Mouse (Mus musculus) left cerebral cortex, adult 9 months (tissue): ENCODE measurements at regions not wholly inside any gene's neighbourhood (a gene's known extent, or its start where the extent isn't known, plus 50 kb on each side); places are given as distances from the start of the nearest gene placed in this dataset.

Experiments used
- DNase-seq, 2 experiments: peaks; one replicate each; pipeline ENCODE4 v3.0.0; 2022; ENCODE audit warnings: low spot score in 2 of 2

DNA sequence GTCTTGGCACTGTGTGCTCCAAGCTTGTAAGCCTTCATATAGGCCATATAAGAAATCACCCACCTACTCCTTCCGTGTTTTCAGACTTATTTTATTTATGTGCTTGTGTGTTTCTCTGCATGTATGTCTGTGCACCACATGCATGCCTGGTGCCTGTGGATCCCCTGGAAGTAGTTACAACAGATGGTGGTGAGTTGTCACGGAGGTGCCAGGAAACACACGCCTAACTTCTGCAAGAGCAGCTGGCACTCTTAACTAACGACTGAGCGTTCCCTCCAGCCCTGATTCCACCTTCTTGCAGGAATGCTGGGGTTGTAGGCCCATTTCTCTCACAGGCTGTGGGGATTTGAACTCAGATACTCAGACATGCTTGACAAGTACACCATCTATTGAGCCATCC lies 80.6 kb upstream of the Sulf2 start:
- peak in 1 of 2 experiments; percentile 42 for DNase-seq

DNA sequence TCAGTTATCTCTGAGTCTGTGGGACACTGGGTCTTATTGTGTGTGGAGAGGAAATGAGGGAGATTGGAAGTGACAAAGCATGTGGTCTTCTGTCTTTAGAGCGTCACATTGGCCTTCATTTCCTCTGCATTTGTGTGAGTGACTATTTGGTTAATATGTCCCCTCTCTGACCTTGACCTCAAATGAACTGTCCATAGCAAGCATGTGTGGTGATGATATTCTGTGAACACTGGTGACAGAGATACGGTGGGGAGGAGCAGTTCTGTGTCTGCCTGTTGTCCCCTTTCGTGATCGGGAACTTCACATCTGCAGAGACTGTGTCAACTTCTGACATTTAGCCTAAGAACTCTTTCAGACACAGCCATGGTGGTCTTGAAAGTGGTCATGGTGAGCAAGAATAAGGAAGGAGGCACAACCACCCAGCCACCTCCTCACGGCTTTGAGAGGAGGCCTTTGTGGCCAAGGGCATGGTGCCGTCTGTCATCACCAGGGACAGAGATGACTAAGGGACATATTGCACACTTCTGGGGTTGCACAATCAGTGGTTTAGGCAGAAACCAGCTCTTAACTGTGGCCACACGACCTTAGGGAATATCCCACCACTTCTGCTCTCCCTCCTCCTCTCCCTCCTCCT lies 79.2 kb upstream of the Sulf2 start:
- no peak for DNase-seq

DNA sequence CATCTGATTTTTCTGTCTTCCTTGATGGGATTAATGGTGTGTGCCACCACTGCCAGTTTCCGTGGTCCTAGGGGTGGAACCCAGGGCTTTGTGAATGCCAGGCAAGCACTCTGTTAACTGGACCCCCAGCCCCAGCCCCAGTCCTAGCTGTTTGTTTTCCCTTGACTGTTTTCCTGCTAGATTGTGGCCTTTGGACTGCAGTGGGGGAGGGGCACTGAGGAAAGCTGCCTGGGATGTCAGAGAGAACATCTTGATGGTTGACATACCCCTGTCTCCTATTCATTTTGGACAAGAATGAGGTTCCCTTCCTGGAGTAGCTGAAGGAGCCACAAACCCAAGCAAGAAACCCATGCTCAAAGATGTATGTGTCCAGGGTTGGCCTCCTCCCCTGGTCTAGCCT lies 77.8 kb upstream of the Sulf2 start:
- DNase-seq: no peak

DNA sequence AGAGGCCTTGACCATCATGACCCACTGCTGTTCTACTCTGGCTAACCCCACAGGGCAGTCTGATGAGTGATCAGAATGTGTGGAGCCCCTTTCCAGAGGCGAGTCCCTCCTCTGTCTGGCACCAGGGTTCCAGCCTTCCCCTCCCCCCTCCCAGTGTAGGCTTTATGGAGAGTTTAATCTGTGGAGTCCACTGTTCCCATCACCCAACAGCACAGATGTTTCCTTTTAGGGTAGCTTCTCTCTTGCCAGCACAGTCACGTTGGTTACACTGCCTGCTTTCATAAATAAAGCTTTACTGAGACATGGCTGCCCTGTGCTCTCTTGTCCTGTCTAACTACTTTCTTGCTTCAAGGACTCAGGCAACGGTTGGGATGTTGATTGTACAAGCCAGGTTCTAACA lies 76.9 kb upstream of the Sulf2 start:
- no peak for DNase-seq

DNA sequence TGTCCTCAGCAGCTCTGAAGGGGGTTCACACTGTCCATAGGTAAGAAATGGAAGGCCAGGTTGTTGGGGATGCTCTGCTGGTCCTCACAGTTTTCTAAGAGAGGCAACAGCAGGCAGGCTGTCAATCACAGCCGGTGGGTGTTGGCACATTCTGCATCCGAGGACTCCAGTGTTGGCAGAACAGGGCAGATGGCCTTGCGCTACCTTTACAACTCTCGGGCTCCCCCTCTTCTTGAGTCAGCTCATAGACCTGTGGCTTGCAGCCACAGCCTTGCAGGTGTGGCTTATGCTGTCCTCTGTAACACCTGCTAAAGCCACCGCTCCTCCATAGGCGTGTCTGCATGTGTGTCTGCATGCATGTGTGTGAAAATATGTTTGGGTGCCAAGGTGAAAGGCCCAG lies 75.2 kb upstream of the Sulf2 start:
- DNase-seq: no peak

DNA sequence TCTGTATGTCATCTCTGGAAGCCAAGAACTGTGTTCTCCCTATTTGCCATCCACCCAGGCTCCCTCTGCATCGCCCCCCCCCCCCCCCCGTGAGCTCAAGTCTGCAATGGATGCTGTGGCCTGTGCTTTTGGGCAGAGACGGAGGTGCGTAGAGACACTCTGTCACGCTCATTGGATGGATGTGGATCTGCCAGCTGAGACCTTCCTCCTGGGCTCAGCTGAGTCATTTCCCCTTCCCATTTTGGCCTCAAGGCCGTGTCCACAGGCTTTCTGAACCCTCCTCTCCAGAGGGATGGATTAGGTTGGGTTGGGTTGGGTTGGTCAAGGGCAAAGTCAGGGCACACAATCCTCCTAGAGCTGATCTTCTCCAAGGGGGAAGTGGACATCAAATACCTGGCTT lies 72.9 kb upstream of the Sulf2 start:
- DNase-seq: no peak

- no peak for DNase-seq
Measured at GRCm38 (mm10) chr2:166227496-166227895, 72.0 kb upstream of the Sulf2 start.

DNA sequence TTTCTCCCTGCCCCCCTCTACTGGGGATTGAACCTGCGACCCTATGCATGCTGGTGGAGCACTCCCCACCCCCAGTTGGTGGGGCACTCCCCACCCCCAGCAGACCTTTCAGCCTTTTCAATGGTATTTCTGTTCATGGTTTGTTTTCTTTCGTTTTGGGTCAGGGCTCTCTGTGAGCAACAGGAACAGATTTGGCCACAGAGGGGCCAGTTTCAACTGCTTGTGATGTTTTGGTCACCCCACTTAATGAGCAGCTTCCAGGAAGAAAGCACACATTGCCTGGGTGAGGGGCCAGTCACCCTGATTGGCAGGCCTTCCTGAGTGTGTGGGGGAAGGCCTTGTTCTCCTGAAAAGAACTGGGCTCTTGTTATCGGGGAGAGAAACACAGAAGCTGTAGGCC lies 71.5 kb upstream of the Sulf2 start:
- DNase-seq: no peak

- no peak for DNase-seq
Measured at GRCm38 (mm10) chr2:166226331-166226730, 70.9 kb upstream of the Sulf2 start.

GRCm38 (mm10) chr2:166225354-166225753 lies 69.9 kb upstream of the Sulf2 start:
- no peak for DNase-seq

- no peak for DNase-seq
Measured at GRCm38 (mm10) chr2:166218783-166219182, 63.3 kb upstream of the Sulf2 start.

DNA sequence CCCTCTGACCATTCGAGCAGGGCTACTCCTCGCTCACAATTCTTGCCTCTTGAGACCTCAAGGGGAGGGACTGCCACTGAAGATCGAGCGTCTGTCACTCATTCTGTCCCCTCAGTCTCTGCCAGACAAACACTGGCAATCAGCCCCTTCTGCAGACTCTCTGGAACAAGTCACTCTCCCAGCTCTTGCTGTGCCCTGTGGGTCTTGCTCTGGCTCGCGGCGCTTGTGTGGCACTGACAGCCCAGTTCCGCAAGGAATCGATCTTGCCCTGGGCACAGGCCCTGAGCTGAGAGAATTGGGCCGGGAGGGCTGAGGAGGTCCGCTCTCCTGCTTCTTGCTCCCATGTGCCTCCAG lies 61.0 kb upstream of the Sulf2 start:
- no peak for DNase-seq

- DNase-seq: no peak
Measured at GRCm38 (mm10) chr2:166215610-166216511, 60.4 kb upstream of the Sulf2 start.

GRCm38 (mm10) chr2:166215191-166215590 lies 59.7 kb upstream of the Sulf2 start:
- DNase-seq: no peak

GRCm38 (mm10) chr2:166207145-166207508 lies 51.7 kb upstream of the Sulf2 start:
- DNase-seq: no peak

DNA sequence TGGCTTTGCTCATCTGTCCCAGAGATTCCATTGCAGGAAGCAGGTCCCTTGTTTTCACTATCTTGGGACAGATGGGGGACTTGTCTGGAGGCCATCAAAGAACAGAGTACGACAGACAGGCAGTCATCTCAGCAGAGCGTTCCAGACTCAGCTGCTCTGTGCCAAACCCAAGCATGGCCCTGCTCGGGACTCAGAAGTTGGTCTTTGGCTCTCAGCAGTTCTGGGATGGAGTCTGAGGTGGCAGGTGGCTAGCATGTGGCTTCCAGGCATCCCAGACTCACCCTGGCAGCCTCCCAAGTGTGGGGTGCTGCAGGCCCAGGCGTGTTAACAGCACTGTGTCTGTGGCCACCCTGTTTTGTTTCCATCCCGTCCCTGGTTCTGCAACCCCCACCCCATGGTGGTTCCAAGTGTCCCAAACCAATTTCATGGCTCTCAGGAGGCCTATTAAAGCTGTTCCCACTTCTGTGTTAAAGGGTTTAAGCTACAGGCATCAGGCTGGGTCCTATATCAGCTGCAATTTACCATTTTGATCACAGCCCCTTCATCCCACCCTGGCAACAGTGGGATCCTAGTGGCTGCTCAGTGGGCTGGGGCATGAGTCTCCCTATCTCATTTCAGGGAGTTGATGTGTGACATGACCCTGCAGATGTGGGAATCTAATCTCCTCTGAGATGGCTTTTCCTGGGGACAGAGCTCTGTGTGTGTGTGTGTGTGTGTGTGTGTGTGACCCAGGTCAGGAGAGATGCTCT lies 51.1 kb upstream of the Sulf2 start:
- no peak for DNase-seq
